Mouse (Mus musculus): ENCODE data around the gene Psenen. TPM values are rescaled to one million over a fixed set of nuclear protein-coding genes. Genes with fewer than 3 reads are reported as not detected.

Gene Psenen
- polyA plus RNA-seq, 1 experiment: 133 TPM

DNA sequence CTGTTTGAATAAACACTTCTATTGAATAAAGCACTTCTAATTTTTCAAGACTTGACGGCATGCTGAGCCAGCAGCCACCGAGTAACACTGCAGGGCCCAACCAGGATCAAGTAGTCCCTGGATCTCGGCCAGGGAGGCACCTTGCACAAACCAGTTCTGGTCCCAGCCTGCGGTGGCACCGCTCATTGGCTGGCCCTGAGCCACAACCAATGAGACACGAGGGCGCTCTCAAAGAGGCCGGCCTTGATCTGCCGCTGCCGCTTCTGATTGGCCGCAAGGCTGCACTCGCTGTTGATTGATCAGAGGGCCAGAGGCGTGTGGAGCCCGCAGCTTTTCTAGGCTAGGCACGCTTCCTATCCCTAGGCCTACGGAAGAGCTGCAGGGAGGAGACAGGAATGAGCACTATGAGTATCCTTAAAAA is 36.5 kb upstream of the Psenen start:
- TF ChIP-seq CTCF (IDR thresholded peaks at IDR 0.05; ENCODE audit: extremely low read depth, insufficient read depth, low read length): no peak
- TF ChIP-seq POLR2A (IDR thresholded peaks at IDR 0.05; ENCODE audit: extremely low read depth, insufficient read depth, low read length): 0 out of 2 replicates have a peak, but pooled peaks have one; percentile 18
- Histone ChIP-seq H3K27ac (ENCODE audit: insufficient read depth, low read length) (no peak overlapping the region), H3K4me3 (ENCODE audit: insufficient read depth, low read length) (no peak overlapping the region), H3K4me1 (ENCODE audit: control insufficient read depth, insufficient read depth, low read length) (no peaks in the 10 kb centered on the region)

DNA sequence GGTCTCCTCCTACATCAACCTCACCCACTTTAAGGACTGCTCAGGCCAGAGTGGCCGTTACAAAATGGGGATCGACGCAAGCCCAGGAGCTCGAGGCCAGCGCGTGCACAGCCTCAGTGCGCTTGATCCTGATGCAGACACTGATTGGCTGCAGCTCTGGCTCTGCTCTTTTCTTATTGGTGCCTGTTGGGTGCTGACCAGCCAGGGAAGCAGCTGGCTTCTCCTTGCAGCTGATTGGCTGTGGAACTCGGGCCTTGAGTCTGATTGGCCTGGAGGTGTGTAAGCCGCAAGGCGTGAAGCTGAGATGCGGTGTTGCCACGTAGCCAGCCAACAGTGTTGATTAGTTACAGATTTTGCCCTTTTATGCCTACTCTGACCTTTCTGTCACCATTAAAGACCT is 35.4 kb upstream of the Psenen start, which contains the start of gene Zbtb32:
Zbtb32 (minus strand) TSS at position 124 of the 400 bp plus-strand sequence.
- H3K4me3 ChIP-seq (ENCODE audit: insufficient read depth, low read length): no peak within 1 kb of the TSS
- no peak within 1 kb of the TSS for H3K27ac ChIP-seq (ENCODE audit: insufficient read depth, low read length)
- no peaks in the 10 kb centered on the region for H3K4me1 ChIP-seq (ENCODE audit: control insufficient read depth, insufficient read depth, low read length)
- TF ChIP-seq POLR2A (IDR thresholded peaks at IDR 0.05; ENCODE audit: extremely low read depth, insufficient read depth, low read length): no peak
- no peak for TF ChIP-seq CTCF (IDR thresholded peaks at IDR 0.05; ENCODE audit: extremely low read depth, insufficient read depth, low read length)

DNA sequence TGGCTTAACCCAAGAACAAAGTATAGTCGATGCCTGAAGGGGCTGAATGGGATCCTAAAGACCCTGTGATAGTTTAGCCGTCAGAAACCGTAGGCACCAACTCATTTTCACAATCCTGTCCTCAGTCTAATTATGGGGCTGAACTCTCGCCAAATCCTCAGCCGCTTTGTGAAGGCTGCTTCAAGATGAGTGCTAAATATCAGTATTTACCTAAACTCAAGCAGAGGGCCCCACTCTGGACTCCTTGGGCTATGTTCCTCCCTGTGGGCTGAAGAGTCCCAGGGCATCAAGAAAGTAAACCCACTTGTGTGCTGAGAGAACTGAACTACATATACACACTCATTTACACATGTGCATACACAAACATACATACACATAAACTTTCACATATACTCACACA is 33.4 kb upstream of the Psenen start:
- no peak overlapping the region for H3K27ac ChIP-seq (ENCODE audit: insufficient read depth, low read length)
- H3K4me1 ChIP-seq (ENCODE audit: control insufficient read depth, insufficient read depth, low read length): no peaks in the 10 kb centered on the region
- TF ChIP-seq POLR2A (IDR thresholded peaks at IDR 0.05; ENCODE audit: extremely low read depth, insufficient read depth, low read length) (no peak), CTCF (IDR thresholded peaks at IDR 0.05; ENCODE audit: extremely low read depth, insufficient read depth, low read length) (no peak)
- no peak overlapping the region for H3K4me3 ChIP-seq (ENCODE audit: insufficient read depth, low read length)

DNA sequence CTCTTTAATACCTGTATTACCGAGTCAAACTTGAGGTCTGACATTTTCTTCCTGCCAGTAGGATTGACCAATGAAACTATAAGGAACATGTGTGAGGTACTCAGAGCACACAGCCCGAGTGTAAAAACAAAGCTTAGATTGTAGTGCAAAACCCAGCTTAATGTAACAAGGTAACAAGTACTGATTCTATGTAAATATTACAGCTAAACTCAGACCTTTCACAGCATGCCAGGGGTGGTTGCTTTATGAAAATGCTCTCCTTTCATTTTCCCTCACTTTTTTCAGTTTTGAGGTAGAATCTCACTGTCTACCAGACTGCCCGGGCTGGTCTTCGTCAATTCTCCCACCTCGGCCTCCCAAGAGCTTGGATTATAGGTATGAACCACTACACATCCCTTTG is 32.7 kb upstream of the Psenen start:
- no peak overlapping the region for H3K27ac ChIP-seq (ENCODE audit: insufficient read depth, low read length)
- no peaks in the 10 kb centered on the region for H3K4me1 ChIP-seq (ENCODE audit: control insufficient read depth, insufficient read depth, low read length)
- H3K4me3 ChIP-seq (ENCODE audit: insufficient read depth, low read length): no peak overlapping the region
- TF ChIP-seq POLR2A (IDR thresholded peaks at IDR 0.05; ENCODE audit: extremely low read depth, insufficient read depth, low read length) (no peak), CTCF (IDR thresholded peaks at IDR 0.05; ENCODE audit: extremely low read depth, insufficient read depth, low read length) (no peak)

DNA sequence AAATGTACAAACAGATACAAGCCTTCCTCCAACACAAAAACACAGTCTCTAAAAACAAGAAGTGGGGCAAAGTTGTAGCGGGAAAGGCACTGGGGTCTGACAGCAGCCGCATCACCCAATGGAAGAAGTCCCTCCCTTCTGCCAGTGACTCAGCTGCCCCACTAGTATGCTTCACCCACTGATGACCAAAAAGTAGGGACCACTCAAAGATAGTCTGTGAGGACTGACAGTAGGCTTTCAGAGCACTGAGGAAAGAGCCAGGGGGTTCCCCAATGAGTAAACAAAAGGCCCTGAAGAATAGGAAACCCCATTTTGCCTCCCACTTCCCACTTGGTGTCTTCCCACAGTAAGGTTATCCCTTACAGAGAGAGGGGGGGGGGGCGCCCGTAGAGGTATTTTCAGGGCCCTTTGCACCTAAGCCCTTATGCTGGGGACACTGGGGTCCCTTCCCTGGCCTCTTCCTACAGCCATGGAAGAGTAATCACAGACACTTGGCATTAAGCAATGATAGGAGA is 31.1 kb upstream of the Psenen start:
- Histone ChIP-seq H3K27ac (ENCODE audit: insufficient read depth, low read length) (no peak overlapping the region), H3K4me3 (ENCODE audit: insufficient read depth, low read length) (no peak overlapping the region), H3K4me1 (ENCODE audit: control insufficient read depth, insufficient read depth, low read length) (no peaks in the 10 kb centered on the region)
- TF ChIP-seq CTCF (IDR thresholded peaks at IDR 0.05; ENCODE audit: extremely low read depth, insufficient read depth, low read length) (no peak), POLR2A (IDR thresholded peaks at IDR 0.05; ENCODE audit: extremely low read depth, insufficient read depth, low read length) (no peak)

DNA sequence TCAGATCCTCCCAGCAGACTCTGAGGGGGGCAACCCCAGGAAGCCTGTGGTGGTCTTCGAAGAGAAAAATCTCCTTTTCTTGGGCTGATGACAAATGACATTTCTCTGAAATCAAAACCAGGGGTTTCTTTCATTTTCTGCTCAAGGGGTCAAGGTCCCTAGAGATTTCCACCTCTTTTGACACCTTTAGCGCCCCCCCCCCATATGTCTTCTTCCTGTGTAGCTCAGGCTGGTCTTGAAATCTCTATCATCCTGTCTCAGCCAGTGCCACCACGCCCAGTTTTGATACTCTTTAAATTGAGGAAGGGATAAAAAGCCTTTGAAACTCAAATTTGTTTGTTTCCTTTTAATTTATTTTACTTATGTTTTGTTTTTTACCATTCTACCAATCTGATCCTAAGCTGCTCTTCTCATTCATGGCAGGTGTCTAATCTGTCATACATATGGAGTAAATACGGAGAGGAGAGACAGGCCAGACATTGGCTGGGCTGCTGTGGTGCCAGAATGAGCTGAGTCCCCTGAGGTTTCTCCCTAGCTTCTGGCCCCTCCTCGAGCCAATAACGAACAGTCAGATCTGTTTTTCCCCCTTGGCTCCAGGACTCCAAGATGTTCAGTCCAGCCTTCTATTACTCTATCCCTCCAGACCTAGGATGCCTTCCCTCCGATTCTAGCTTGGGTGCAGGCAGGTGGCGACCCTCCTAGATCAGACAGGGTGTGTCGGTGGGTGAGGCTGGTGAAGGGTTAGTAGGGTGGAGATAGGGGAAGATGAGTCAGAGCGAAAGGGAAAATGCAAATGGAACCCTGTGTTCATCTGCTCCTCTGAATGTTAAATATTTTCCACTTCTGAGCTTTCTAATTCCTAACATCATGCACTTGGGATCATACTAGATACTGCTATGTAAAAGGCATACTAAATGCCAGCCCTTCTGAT is 30.4 kb upstream of the Psenen start:
- H3K4me1 ChIP-seq (ENCODE audit: control insufficient read depth, insufficient read depth, low read length): no peaks in the 10 kb centered on the region
- TF ChIP-seq CTCF (IDR thresholded peaks at IDR 0.05; ENCODE audit: extremely low read depth, insufficient read depth, low read length) (no peak), POLR2A (IDR thresholded peaks at IDR 0.05; ENCODE audit: extremely low read depth, insufficient read depth, low read length) (no peak)
- no peak overlapping the region for H3K4me3 ChIP-seq (ENCODE audit: insufficient read depth, low read length)
- H3K27ac ChIP-seq (ENCODE audit: insufficient read depth, low read length): no peak overlapping the region

DNA sequence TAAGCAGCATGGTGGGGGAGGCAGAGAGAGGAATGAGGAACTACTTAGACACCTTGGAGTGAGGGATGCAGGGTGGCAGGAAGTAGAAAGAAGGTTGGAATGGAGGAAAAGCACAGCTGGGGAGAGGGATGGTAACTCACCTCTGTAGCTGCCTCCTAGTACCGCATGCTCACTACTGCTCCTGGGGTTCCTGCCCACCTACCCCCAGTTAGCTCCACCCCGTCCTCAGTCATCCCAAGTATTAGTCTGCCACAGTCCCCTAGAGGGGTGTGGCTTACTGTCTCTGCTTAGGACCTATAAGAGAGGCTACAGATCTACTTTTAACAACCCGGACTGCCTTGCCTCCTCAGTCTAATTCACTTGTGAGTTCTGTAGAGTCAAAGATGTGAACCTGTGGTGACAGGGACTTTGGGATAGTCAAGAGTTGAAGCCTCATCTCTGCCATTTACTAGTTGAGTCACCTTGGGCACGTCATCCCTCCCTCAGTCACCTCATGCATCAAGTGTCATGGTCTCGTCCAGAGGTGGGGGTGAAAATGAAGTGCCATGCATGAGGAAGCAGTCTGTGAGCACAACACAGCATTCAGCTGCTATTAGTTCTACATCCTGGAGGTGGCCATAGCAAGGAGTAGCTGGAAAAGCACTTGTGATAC is 29.5 kb upstream of the Psenen start:
- Histone ChIP-seq H3K27ac (ENCODE audit: insufficient read depth, low read length) (no peak overlapping the region), H3K4me1 (ENCODE audit: control insufficient read depth, insufficient read depth, low read length) (no peaks in the 10 kb centered on the region), H3K4me3 (ENCODE audit: insufficient read depth, low read length) (no peak overlapping the region)
- no peak for TF ChIP-seq CTCF (IDR thresholded peaks at IDR 0.05; ENCODE audit: extremely low read depth, insufficient read depth, low read length)
- TF ChIP-seq POLR2A (IDR thresholded peaks at IDR 0.05; ENCODE audit: extremely low read depth, insufficient read depth, low read length): no peak

DNA sequence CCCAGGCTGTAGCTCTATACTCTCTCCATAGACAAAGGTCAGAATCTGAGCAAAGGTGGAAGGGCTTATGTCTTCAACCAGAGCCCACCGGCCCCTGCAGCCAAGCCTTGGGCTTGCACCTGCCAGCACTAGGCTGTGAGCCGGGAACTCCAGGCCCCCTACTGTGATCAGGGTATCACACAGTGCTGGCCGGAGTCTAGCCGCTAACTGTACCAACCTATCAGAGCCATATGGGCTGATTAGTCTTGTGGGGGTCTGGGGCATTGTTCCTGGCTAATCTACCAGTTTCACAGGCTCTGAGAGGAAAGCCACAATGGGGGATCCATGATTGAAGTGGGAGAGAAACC is 28.2 kb upstream of the Psenen start:
- Histone ChIP-seq H3K4me1 (ENCODE audit: control insufficient read depth, insufficient read depth, low read length) (peaks cover 1% of the 10 kb centered on the region; the same call in 1 of the 2 replicates), H3K27ac (ENCODE audit: insufficient read depth, low read length) (no peak overlapping the region), H3K4me3 (ENCODE audit: insufficient read depth, low read length) (no peak overlapping the region)
- TF ChIP-seq POLR2A (IDR thresholded peaks at IDR 0.05; ENCODE audit: extremely low read depth, insufficient read depth, low read length): no peak
- no peak for TF ChIP-seq CTCF (IDR thresholded peaks at IDR 0.05; ENCODE audit: extremely low read depth, insufficient read depth, low read length)

DNA sequence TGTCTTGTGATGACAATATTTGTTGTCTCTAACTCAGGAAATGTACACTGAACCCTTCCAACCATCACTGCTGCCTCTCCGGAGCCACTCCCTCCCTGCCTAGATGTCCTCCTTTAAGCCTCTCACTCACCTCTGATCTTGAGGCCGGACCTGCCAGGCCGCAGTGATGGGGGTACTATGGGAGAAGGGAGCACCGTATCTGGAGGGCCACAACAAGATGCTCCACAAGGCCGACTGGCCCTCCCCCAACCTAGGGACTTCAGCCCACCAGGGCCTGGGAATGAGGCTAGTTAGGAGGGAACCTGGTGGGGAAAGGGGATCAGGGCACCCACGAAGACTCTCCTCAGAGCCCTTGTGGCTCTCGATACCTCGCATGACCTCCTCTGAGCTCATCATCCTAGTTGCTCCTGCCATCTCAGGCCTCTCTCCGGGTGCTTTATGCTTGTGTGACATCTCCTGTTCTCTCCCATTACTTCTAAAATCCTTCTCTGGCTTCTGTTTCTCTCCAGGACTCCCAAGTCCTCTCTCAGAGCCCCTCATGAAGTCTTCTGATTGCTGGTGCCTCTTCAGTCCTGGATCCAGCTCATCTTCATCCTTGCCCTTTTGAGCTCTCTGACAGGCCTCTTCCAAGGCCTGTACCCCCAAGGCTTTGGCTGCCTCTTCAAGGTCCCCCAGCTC is 27.6 kb upstream of the Psenen start:
- Histone ChIP-seq H3K27ac (ENCODE audit: insufficient read depth, low read length) (no peak overlapping the region), H3K4me1 (ENCODE audit: control insufficient read depth, insufficient read depth, low read length) (peaks cover 1% of the 10 kb centered on the region; the same call in 1 of the 2 replicates), H3K4me3 (ENCODE audit: insufficient read depth, low read length) (no peak overlapping the region)
- TF ChIP-seq CTCF (IDR thresholded peaks at IDR 0.05; ENCODE audit: extremely low read depth, insufficient read depth, low read length) (no peak), POLR2A (IDR thresholded peaks at IDR 0.05; ENCODE audit: extremely low read depth, insufficient read depth, low read length) (no peak)
